Mouse (Mus musculus): ENCODE measurements around the gene Hspa1a. TPM values are rescaled to one million over a fixed set of nuclear protein-coding genes. Genes with fewer than 3 reads are reported as not detected.
"Not testable (repeated sequence)": the region's sequence is repeated elsewhere in the genome, so short reads cannot be mapped to it uniquely, and the experiment has no call there.

The Hspa1a gene
- polyA plus RNA-seq, 1 experiment = not detected

DNA sequence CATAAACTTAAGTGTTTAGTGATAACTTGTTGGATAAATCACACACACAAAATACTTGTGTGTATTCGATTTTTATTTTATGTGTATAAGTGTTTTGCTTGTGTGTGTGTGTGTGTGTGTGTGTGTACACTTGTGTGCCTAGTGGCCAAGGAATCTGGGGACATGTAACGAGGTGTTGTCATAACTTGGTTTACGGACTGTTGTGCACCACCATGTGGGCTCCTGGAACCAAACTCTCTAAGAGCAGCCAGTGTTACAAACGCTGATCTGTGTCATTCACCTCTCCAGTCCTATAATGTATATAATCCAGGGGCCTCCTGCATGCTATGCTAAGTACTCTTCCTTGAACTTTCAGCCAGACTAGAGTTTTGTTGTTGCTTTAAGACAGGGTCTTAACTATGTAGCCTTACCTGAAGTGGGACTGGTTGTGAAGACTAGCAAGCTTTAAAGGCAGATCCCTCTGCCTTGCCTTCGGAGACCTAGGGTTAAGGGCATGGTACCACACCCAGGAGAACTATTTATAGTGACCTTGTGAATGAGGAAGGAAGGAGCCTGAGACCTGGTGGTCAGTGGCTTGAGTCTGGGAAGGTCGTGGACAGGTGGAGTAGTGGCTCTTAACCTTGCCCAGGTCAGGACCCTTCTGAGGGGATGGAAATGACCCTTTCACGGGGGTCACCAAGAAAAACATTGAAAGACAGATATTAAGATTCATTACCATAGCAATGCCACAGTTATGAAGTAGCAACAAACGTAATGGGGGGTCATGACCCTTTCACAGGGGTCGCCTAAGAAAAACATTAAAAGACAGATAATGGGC lies 31.3 kb upstream of the Hspa1a start:
- no peak overlapping the region for H3K27ac ChIP-seq (ENCODE audit: insufficient read depth, low read depth, low read length)
- TF ChIP-seq CTCF (IDR thresholded peaks at IDR 0.05; ENCODE audit: insufficient read depth, low read depth, low read length) (no peak), POLR2A (IDR thresholded peaks at IDR 0.05; ENCODE audit: insufficient read depth, low read depth, low read length) (no peak)
- WGBS = 73% methylated on average over 9 of the region's 9 CpGs

DNA sequence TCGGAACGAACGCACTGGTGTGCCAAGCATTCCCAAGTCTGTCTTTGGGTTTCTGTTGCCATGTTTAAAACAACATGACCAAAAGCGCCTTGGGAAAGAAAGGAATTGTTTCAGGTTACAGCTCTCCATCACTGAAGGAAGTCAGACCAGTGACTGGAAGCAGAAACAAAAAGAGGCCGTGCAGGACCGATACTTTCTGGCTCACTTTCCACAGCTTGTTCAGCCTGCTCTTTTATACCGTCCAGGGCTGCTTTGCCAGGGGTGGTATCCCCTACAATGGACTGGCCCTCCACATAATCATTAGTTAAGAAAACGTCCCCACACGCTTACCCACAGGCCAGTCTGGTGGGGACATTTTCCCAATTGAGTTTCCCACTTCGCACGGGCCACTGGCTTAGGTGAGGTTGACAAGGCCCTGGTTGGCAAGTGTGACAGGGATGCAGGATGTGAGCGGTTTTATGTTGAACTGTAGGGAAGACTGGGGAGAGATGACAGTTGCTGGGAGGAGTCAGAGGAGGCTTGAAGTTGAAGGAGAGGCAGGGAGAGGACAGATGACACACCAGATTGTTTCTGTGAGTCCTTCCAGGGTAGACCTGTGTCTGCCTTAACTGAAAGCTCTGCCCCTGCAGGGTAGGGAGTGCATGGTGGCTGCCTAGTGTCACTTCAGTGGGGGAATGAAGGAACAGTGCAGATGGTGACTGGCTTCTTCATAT lies 30.4 kb upstream of the Hspa1a start:
- Histone ChIP-seq H3K4me1 (ENCODE audit: control insufficient read depth, insufficient read depth, low read length) (peaks cover 10% of the 10 kb centered on the region), H3K4me3 (ENCODE audit: insufficient read depth, low read depth, low read length) (peak overlapping the region; percentile 84), H3K27ac (ENCODE audit: insufficient read depth, low read depth, low read length) (no peak overlapping the region)
- 6% methylated on average over 12 of the region's 12 CpGs for WGBS
- TF ChIP-seq CTCF (IDR thresholded peaks at IDR 0.05; ENCODE audit: insufficient read depth, low read depth, low read length) (no peak), POLR2A (IDR thresholded peaks at IDR 0.05; ENCODE audit: insufficient read depth, low read depth, low read length) (no peak)

More for the DNA sequence above, 31.3 kb upstream of the Hspa1a start:
- Histone ChIP-seq H3K4me1 (ENCODE audit: control insufficient read depth, insufficient read depth, low read length) (peaks cover 10% of the 10 kb centered on the region), H3K4me3 (ENCODE audit: insufficient read depth, low read depth, low read length) (no peak overlapping the region)

DNA sequence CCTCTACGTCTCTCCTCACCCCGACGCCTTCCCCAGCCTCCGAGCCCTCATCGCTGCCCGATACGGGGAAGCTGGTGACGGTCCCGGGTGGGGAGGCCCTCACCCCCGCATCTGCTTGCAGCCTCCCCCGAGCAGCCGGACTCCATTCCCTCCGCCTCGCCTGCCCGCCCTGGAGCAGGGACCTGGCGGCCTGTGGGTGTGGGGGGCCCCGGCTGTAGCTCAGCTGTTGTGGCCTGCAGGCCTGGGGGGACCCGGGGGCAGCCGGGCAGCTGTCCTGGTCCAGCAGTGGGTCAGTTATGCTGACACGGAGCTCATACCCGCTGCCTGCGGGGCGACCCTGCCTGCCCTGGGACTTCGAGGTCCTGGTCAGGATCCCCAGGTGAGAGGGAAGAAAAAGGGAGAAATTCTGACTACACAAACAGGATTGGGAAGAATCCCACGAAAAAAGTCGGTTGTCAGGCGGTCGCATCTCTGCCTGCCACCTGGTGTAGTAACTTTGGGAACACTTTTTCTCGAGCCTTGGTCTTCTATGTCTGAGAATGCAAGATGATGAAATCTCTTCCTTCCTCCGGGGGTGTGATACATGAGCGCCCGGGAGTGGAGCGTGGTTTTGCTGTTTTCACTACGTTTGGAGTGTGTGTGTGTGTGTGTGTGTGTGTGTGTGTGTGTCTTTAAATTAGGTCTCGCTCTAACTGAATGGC lies 29.6 kb upstream of the Hspa1a start:
- peak overlapping the region; percentile 84 for H3K4me3 ChIP-seq (ENCODE audit: insufficient read depth, low read depth, low read length)
- TF ChIP-seq CTCF (IDR thresholded peaks at IDR 0.05; ENCODE audit: insufficient read depth, low read depth, low read length) (no peak), POLR2A (IDR thresholded peaks at IDR 0.05; ENCODE audit: insufficient read depth, low read depth, low read length) (no peak)
- H3K27ac ChIP-seq (ENCODE audit: insufficient read depth, low read depth, low read length) = no peak overlapping the region; the same call in 1 of the 2 replicates
- peaks cover 10% of the 10 kb centered on the region for H3K4me1 ChIP-seq (ENCODE audit: control insufficient read depth, insufficient read depth, low read length)
- under 1% methylated on average over 35 of the region's 35 CpGs for WGBS

DNA sequence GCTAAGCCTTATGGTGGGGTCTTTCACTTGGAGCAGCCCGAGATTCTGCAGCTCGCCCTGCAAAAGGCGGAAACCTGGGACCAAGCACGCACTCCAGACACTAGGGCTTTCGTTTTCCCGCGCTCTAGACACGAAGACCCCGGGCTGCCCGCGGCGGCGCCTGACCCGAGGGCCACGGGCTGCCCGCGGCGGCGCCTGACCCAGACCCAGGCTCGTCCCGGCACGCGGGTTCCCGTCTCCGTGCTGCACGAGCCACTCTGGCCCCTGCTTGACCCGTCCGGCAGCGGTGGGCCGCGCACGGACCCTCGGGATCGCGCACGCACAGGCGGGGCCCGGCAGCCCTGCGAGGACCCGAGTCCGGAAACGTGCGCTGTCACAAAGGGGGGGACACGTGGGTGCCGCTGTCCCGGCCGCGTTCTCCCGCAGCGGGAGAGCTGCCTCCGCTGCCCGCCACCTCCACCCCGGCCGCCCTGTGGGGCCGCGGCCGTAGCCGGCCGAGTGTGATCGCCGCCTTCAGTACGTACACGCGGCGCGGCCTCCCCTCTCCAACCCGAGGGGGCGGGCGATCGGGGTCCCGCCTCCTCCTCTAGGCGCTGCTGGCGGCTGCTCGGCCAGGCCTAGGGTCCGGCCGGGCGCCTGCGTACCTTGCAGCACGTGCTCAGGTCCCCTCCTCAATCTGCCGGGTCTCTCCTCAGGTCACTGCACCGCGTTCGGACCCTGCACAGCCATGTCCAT lies 28.9 kb upstream of the Hspa1a start, which contains the start of gene Vars:
Vars (plus strand) TSS at position 271 of the 735 bp plus-strand sequence.
- H3K4me3 ChIP-seq (ENCODE audit: insufficient read depth, low read depth, low read length) = peak within 1 kb of the TSS; percentile 84
- WGBS = under 1% methylated on average over 83 of the region's 83 CpGs
- H3K4me1 ChIP-seq (ENCODE audit: control insufficient read depth, insufficient read depth, low read length) = peaks cover 10% of the 10 kb centered on the region
- peak within 1 kb of the TSS; percentile 59 for H3K27ac ChIP-seq (ENCODE audit: insufficient read depth, low read depth, low read length)
- TF ChIP-seq CTCF (IDR thresholded peaks at IDR 0.05; ENCODE audit: insufficient read depth, low read depth, low read length) = no peak
- TF ChIP-seq POLR2A (IDR thresholded peaks at IDR 0.05; ENCODE audit: insufficient read depth, low read depth, low read length) = peak; percentile 54

DNA sequence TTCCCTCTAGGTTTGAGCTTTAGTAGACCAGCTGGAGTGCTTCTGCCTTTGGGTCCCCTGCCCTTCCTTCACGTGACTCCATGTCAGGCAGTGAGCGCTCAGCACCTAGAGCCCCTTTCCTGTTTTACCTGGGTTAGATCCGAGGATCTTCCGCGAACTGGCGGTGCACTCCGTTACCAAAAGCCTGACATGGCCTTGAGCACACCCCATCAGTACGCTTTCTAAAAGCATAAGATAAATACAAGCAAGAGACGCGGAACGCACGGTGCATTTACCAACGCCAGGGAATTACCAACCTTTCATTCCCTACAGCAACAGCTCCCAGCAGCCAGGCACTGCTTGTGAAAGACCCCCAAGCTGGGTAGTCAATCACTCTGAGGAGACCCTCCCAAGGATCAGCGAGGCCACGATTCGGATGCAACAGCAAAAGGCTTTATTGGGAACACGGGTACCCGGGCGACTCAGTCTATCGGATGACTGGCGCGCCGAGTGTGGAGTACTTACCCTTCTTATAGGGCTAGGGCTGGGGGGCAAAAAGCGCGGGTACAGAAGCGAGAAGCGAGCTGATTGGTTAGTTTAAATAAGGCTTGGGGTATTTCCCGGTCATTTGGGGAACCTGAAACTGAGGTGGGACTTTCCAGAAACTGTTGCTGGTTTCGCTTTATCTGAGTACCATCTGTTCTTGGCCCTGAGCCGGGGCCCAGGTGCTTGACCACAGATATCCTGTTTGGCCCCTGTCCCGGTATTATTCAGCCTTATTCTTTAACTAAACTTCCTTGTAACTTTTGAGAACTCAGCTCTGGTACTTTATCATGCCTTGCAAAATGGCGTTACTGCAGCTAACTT lies 28.1 kb upstream of the Hspa1a start:
- not testable (repeated sequence) for H3K27ac ChIP-seq (ENCODE audit: insufficient read depth, low read depth, low read length)
- H3K4me1 ChIP-seq (ENCODE audit: control insufficient read depth, insufficient read depth, low read length) = peaks cover 10% of the 10 kb centered on the region
- 18% methylated on average over 30 of the region's 32 CpGs for WGBS
- peak overlapping the region; percentile 84 for H3K4me3 ChIP-seq (ENCODE audit: insufficient read depth, low read depth, low read length)

DNA sequence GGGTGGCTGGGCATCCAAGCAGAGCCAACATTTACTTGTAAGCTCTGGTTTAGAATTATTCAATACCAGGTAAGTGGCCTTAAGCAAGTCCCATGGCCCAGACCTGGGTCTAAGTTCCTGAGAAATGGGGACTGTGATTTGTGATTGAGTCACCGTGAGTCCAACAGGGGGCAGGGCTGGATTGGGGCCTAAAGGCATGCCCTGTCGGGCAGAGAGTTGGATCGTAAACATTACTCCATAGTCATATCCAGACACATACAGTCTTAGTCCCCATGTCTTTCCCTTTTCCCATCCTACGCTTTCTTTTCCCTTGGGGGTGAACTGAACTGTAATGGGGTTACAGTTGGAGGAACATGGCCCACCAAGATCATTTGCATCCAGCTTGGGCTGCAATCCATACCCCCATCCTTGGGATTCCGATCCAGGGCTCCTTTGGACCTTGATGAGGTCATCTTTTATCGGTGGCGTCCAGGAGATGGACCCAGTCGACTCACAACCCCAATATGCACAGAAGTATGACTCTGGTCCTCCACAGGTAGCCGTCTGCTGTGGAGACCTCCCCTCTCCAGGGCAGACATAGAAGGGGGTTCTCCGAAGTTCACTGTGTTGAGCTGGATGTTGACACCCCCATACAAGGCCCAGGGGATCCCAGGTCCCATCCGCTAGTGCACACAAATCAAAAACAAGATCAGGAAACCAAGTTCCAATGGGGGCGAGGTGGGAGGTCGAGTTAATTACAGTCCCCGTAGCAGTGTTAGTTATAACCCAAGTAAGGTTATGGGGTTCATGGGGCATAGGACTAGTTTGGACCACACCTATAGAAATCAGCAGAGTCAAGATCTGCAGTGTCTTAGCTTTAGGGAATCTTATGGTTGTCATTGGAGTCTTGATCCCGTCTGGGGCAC lies 26.8 kb upstream of the Hspa1a start:
- WGBS = 91% methylated on average over 15 of the region's 15 CpGs
- H3K4me3 ChIP-seq (ENCODE audit: insufficient read depth, low read depth, low read length) = no peak overlapping the region
- TF ChIP-seq POLR2A (IDR thresholded peaks at IDR 0.05; ENCODE audit: insufficient read depth, low read depth, low read length) (no peak), CTCF (IDR thresholded peaks at IDR 0.05; ENCODE audit: insufficient read depth, low read depth, low read length) (no peak)
- H3K27ac ChIP-seq (ENCODE audit: insufficient read depth, low read depth, low read length) = no peak overlapping the region
- H3K4me1 ChIP-seq (ENCODE audit: control insufficient read depth, insufficient read depth, low read length) = peaks cover 10% of the 10 kb centered on the region

DNA sequence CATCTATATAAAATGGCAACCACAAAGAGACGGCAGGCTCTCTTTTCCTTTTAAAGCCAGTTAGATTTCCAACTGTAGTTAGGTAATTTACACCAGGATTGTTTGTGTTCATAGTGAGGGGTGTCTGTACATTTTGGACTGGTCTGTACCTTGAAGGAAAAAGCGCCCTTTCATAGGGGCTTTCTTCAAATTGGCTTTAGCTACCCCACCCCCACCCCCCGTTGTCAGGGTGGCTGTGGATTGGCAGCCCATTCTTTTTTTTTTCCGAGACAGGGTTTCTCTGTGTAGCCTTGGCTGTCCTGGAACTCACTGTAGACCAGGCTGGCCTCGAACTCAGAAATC lies 25.2 kb upstream of the Hspa1a start:
- Histone ChIP-seq H3K4me3 (ENCODE audit: insufficient read depth, low read depth, low read length) (no peak overlapping the region), H3K4me1 (ENCODE audit: control insufficient read depth, insufficient read depth, low read length) (peaks cover 4% of the 10 kb centered on the region), H3K27ac (ENCODE audit: insufficient read depth, low read depth, low read length) (no peak overlapping the region)
- TF ChIP-seq CTCF (IDR thresholded peaks at IDR 0.05; ENCODE audit: insufficient read depth, low read depth, low read length) (no peak), POLR2A (IDR thresholded peaks at IDR 0.05; ENCODE audit: insufficient read depth, low read depth, low read length) (no peak)
- 89% methylated on average over 5 of the region's 5 CpGs for WGBS

All from olfactory bulb, adult 2 months (tissue).